Comparison of ENCODE assay signal across 13 mouse cellular contexts in the genomic region with DNA sequence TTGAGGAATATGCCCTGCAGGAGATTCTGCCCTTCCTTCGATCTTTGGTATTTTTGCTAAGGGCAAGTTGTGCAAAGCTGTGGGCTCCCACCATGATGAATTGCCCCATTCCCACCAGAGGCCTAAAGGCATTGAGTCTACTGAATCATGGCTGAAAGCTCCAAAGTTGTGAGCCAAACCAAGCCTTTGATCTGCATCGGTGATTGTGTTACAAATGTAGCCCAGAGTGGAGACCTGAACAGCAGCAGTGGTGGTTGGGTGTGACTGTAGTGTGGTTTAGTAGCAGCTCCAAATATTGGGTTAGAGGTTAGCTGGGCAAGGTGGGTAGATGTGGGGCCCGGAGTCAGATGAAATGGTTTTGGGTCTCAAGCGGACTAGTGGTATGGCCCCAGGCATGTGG.
"Had no signal": no experiment of that assay in that cellular context is flagged by ENCODE, and none has a peak within 500 bp of the region (broad histone marks: within the 10 kb centered on the region; RNA-seq: fewer than 3 reads in every experiment).

No protein-coding gene starts in this region.

- H3K9me3 ChIP-seq: liver, embryonic 13.5 days; megakaryocyte, embryonic 14.5 days; midbrain, embryonic 10.5 days; midbrain, embryonic 13.5 days; neural tube, embryonic 13.5 days had no signal

- H3K9ac ChIP-seq: liver, embryonic 13.5 days; lung, embryonic 14.5 days; midbrain, embryonic 13.5 days; neural tube, embryonic 13.5 days had no signal

- H3K27ac ChIP-seq: liver, embryonic 13.5 days; midbrain, embryonic 10.5 days; midbrain, embryonic 13.5 days; neural tube, embryonic 13.5 days had no signal

- DNase-seq: kidney, adult 9 months; kidney, postnatal 14 days; kidney, postnatal 4 days; layer of hippocampus, adult 9-11 months; liver, embryonic 13.5 days; lung, embryonic 14.5 days; thymus, adult 18-20 months; thymus, postnatal 36 days had no signal

- H3K27me3 ChIP-seq: liver, embryonic 13.5 days; neural tube, embryonic 13.5 days had no signal

- H3K36me3 ChIP-seq: liver, embryonic 13.5 days; midbrain, embryonic 10.5 days; midbrain, embryonic 13.5 days; neural tube, embryonic 13.5 days had no signal

- H3K4me3 ChIP-seq: liver, embryonic 13.5 days; megakaryocyte, embryonic 14.5 days; midbrain, embryonic 10.5 days; midbrain, embryonic 13.5 days; myocyte; neural tube, embryonic 13.5 days had no signal
